Mouse (Mus musculus) kidney, embryonic 16.5 days (tissue): ENCODE data around the gene Mlip. TPM values are rescaled to one million over a fixed set of nuclear protein-coding genes. Genes with fewer than 3 reads are reported as not detected.

ENCODE experiments used
- ATAC-seq: fragments of 200-750 bp; cut with Nextera tagmentation; 2 replicates; pipeline ENCODE4 v1.8.0; 2017; ENCODE audit warnings: moderate TSS enrichment; ENCODE audit not compliant: low FRiP score, low TSS enrichment
- H3K27ac ChIP-seq: fragments of 300-500 bp; sonication (generic); 2 replicates; pipeline ENCODE4 v1.5.1; 2014; ENCODE audit warnings: low read length
- H3K27me3 ChIP-seq: fragments of 300-500 bp; sonication (generic); 2 replicates; pipeline ENCODE4 v1.6.1; 2014; ENCODE audit warnings: low read length, control low read depth, mixed read lengths; ENCODE audit not compliant: insufficient read depth
- H3K36me3 ChIP-seq: fragments of 300-500 bp; sonication (generic); 2 replicates; pipeline ENCODE4 v1.6.1; 2014; ENCODE audit warnings: low read length, control low read depth, mixed read lengths; ENCODE audit not compliant: insufficient read depth
- H3K4me1 ChIP-seq: fragments of 300-500 bp; sonication (generic); 2 replicates; pipeline ENCODE4 v1.6.1; 2014; ENCODE audit warnings: low read length, control low read depth, mixed read lengths; ENCODE audit not compliant: insufficient read depth
- H3K4me2 ChIP-seq: fragments of 300-500 bp; sonication (generic); replicated peaks from 2 replicates; pipeline ENCODE4 v1.6.1; 2014; ENCODE audit warnings: low read depth, low read length
- H3K4me3 ChIP-seq: fragments of 300-500 bp; sonication (generic); 2 replicates; pipeline ENCODE4 v1.5.1; 2014; ENCODE audit warnings: mild to moderate bottlenecking, low read length
- H3K9ac ChIP-seq: fragments of 300-500 bp; sonication (generic); replicated peaks from 2 replicates; pipeline ENCODE4 v1.6.1; 2014; ENCODE audit warnings: low read length
- H3K9me3 ChIP-seq: fragments of 300-500 bp; sonication (generic); 2 replicates; pipeline ENCODE4 v1.6.1; 2016; ENCODE audit warnings: low read length, control low read depth
- WGBS: fragments of 180-500 bp; shearing (Covaris S2); extraction: QIAGEN DNeasy Blood & Tissue Kit; methylation state at CpG from one replicate; pipeline ENCODE4 v1.1.7; 2014; 5-methylcytosine and 5-hydroxymethylcytosine counted together
- polyA plus RNA-seq: library from polyadenylated mRNA; unstranded; fragments of >200 nt; fragmentation: Nextera tagmentation; extraction: Ambion mirVana; gene quantifications from 2 replicates; pipeline ENCODE4 v1.2.1, GENCODE M21; 2015

The Mlip gene
- polyA plus RNA-seq, result 0.31 and 0.41 TPM in 2 replicates

DNA sequence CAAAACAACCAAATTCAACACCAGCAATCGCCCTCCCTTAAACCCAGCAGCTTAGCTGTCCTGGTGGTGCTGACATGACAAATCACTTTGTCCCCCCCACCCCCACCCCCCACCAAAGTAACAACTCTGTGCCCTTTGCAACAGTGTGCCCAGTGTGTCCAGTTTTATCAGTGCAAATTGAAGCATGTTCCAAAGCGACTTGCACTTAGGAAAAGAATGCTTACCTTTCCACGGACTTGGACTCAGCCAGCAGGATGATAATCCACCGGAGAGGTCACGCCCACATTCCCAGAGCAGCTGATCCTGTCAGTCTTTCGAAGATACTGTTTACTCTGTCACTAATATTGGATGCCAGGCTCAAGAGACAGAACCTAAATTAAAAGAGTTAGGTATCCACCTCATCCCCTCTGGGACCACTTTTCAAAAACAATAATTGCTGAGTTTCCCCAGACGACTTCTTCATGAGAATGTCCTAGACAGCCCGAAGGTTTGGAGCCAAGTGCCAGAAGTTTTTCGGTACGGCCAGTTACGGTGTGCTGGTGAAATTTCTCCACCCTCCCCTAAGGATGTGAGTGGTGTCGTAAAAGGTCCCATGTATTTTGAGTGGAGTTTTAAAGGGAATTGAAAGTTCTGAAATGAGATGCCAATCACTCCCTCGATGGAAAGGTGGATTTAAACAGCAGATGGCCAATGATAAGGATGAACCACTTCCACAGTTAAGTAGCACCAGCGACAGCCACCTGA is at the start of gene Mlip:
Mlip (minus strand) TSS at position 538 of the 744 bp plus-strand sequence.
- Histone ChIP-seq H3K4me3 (no peak within 1 kb of the TSS), H3K27ac (no peak within 1 kb of the TSS), H3K27me3 (no peaks in the 10 kb centered on the region), H3K9me3 (no peaks in the 10 kb centered on the region), H3K36me3 (no peaks in the 10 kb centered on the region), H3K9ac (no peak within 1 kb of the TSS), H3K4me1 (no peaks in the 10 kb centered on the region), H3K4me2 (no peak within 1 kb of the TSS)
- ATAC-seq, result no peak
- 70% methylated on average over 14 of the region's 14 CpGs for WGBS

DNA sequence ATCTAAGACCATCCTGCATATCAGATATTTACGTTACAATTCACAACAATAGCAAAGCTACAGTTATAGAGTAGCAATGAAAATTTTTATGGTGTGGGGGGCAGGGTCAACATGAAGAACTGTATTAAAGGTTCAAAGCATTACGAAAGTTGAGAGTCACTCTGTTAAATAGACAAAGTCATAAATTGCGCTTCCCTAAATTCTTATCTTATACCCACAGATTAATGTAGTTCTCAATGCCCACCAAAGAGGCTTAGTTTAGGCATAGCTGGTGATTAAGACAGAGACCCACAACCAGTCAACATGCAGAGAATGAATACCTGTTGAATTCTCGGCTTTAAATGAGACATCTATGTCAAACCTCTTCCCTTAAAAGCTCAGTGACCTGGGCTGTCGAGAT is 47.0 kb upstream of the Mlip start:
- Histone ChIP-seq H3K27ac (no peak overlapping the region), H3K27me3 (no peaks in the 10 kb centered on the region), H3K36me3 (no peaks in the 10 kb centered on the region), H3K9me3 (no peaks in the 10 kb centered on the region), H3K4me2 (no peak overlapping the region), H3K4me3 (no peak overlapping the region), H3K4me1 (no peaks in the 10 kb centered on the region), H3K9ac (no peak overlapping the region)
- no peak for ATAC-seq
- 92% methylated on average over 5 of the region's 5 CpGs for WGBS

DNA sequence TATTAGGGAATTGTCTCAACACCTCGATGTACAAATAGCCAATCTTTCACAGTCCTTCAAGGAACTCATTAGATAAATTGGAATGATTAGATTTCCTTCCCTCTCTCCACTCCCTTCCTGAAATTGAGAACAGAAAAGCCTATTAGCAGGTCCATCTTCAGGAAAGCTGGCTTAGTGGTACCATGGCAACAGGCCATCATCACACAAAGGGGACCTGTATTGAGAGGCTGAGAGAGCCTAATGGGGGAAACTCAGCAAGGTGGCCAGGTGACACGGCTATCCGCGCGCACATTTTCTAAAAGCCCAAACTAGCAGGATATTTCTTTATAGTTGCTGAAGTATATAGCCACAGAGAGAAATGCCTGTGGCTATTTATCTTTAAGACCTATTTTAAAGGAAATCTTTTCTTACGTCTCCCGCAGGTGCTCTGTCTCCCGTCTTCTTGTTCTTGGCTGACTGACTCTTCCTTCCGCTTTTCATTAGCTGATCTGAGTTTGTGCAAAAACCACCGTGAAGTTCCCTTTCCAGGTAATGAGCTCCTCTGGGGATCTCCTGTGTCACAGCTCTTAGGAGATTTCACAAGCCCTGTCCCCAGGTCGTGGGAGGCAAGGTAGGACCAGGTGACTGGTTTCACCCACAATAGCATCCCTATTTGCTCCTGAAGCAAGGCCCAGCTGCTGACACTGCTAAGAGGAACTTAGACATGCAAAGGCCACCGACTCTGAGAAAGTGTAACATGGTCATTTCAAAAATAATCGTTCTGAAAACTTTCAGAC is 46.3 kb upstream of the Mlip start:
- 66% methylated on average over 13 of the region's 13 CpGs for WGBS

DNA sequence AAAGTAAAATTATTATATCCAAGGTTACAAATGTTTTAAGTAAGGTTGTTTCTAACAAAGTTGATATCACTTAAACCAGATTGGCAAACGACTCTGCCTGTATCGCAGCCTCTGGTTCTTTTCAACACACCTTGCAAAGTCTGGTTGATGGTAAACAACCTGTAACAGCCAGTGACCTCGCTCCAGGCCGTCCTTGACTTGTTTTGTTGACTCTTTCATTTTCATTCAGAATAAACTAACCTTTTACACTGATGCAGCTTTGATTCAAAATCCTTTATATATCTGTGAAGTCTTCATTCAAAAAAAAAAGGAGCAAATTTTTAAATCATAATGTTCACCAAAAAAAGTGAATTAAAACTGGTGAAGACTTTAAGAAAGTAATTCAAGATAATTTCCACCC is 44.3 kb upstream of the Mlip start:
- H3K9me3 ChIP-seq, result no peaks in the 10 kb centered on the region
- H3K36me3 ChIP-seq, result no peaks in the 10 kb centered on the region
- no peaks in the 10 kb centered on the region for H3K27me3 ChIP-seq
- H3K4me1 ChIP-seq, result no peaks in the 10 kb centered on the region
- WGBS, result 72% methylated on average over 4 of the region's 4 CpGs
- ATAC-seq, result no peak
- no peak overlapping the region for H3K27ac ChIP-seq
- no peak overlapping the region for H3K4me3 ChIP-seq
- H3K4me2 ChIP-seq, result no peak overlapping the region
- no peak overlapping the region for H3K9ac ChIP-seq

More for the DNA sequence above, 46.3 kb upstream of the Mlip start:
- Histone ChIP-seq H3K27me3 (no peaks in the 10 kb centered on the region), H3K9me3 (no peaks in the 10 kb centered on the region), H3K36me3 (no peaks in the 10 kb centered on the region), H3K27ac (no peak overlapping the region), H3K4me3 (no peak overlapping the region), H3K4me2 (no peak overlapping the region), H3K9ac (no peak overlapping the region), H3K4me1 (no peaks in the 10 kb centered on the region)
- ATAC-seq, result no peak

DNA sequence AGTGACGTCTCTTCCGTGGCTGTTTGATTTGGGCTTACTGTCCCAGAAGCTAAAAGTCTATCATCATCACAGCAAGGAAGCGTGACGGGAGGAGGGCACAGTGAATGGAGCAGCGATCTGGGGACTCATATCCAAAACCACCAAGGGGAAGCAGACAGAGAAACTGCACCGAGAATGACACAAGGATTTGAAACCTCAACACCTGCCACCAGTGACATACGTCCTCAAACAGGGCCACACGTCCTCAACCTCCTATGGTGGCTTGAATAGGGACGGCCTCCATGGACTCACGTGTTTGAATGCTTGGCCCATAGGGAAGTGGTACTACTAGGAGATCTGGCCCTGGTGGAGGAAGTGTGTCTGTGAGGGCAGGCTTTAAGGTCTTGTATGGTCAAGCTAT is 38.5 kb upstream of the Mlip start:
- 94% methylated on average over 10 of the region's 10 CpGs for WGBS
- Histone ChIP-seq H3K9ac (no peak overlapping the region), H3K4me3 (no peak overlapping the region), H3K9me3 (no peaks in the 10 kb centered on the region), H3K27me3 (no peaks in the 10 kb centered on the region), H3K4me1 (no peaks in the 10 kb centered on the region), H3K4me2 (no peak overlapping the region), H3K27ac (no peak overlapping the region), H3K36me3 (no peaks in the 10 kb centered on the region)
- no peak for ATAC-seq

DNA sequence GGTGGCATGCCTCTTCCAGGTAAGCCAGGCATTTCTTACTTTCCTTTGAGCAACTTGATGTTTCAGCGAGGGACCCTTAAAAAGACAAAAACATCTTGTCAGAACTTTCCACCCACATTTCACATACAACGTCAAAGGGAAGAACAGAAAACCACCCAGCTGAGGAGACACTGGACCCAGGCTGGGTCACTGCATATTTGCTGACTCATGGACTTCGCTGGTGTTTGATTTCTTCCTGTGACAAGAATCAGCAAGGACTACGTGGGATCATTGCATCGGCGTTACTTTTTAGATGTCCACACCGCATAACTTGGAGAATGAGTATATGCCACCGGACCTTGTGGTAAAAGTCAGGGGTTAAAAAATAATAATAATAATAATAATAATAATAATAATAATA is 36.2 kb upstream of the Mlip start:
- ATAC-seq, result no peak
- Histone ChIP-seq H3K4me3 (no peak overlapping the region), H3K9ac (no peak overlapping the region), H3K36me3 (no peaks in the 10 kb centered on the region), H3K4me2 (no peak overlapping the region), H3K27ac (no peak overlapping the region), H3K4me1 (no peaks in the 10 kb centered on the region), H3K27me3 (no peaks in the 10 kb centered on the region), H3K9me3 (no peaks in the 10 kb centered on the region)
- 79% methylated on average over 8 of the region's 8 CpGs for WGBS

DNA sequence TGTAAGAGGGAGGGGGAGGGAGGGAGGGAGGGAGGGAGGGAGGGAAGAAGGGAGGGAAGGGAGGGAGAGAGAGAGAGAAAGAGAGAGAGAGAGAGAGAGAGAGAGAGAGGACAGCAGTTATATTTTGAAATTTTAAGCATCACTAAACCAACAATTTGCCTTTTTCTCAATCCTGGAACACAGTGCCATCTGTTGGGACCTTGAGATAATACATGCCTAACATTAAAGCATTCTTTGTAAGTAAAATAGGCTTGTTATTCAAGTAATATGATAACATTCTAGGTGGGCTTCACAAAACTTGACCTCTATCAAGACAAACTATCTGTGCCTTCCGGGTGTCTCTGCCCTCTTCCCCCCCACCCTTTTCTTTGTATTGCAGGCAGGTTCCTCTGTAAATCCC is 34.0 kb upstream of the Mlip start:
- Histone ChIP-seq H3K27me3 (no peaks in the 10 kb centered on the region), H3K4me3 (no peak overlapping the region), H3K4me2 (no peak overlapping the region), H3K9ac (no peak overlapping the region), H3K9me3 (no peaks in the 10 kb centered on the region), H3K4me1 (peaks cover 6% of the 10 kb centered on the region; the same call in 1 of the 2 replicates), H3K36me3 (no peaks in the 10 kb centered on the region), H3K27ac (no peak overlapping the region)
- WGBS, result 8% methylated on average over 1 of the region's 1 CpGs
- ATAC-seq, result no peak

DNA sequence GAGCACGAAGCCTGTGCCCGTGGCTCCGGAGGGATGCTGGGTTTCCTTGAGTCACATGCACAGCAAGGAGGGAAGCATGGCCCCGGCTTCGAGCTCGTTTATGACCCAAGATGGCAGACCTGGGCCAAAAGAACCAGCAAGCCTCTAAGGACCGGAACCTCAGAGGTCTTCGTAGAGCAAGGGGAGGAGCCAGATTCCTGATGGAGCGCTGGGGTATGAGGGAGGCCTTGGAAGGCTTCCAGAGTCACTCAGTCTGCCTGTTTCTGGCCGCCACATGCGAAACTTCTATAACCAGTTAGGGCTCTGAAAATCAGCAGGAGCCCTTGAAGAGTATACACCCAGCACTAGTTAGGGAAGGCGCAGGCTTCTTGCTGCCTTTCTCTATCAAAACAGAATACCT is 32.8 kb upstream of the Mlip start:
- no peak for ATAC-seq
- Histone ChIP-seq H3K4me2 (no peak overlapping the region), H3K4me3 (no peak overlapping the region), H3K27me3 (no peaks in the 10 kb centered on the region), H3K36me3 (no peaks in the 10 kb centered on the region), H3K9me3 (no peaks in the 10 kb centered on the region), H3K4me1 (peaks cover 6% of the 10 kb centered on the region; the same call in 1 of the 2 replicates), H3K9ac (no peak overlapping the region), H3K27ac (no peak overlapping the region)
- WGBS, result 85% methylated on average over 12 of the region's 12 CpGs

DNA sequence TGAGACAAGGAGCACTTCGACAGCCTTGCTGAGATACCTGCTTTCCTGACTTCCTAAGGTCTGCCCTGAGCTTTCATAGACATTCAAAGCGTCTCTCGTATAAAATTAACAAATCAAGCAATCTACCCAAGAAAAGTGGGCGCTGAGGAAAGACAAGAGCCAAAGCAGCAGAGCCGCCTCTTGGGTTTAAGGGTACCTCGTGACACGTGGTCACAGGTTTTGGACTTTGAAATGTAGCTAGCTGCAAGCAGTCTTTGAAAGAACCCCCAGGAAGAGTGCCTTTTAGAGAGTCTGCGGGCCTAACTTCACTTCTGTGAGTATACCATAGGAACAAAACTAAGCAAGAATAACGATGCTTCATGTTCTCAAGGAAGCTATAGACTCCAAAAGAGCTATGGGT is 31.9 kb upstream of the Mlip start:
- H3K27me3 ChIP-seq, result no peaks in the 10 kb centered on the region
- H3K4me3 ChIP-seq, result no peak overlapping the region
- no peak overlapping the region for H3K9ac ChIP-seq
- no peak for ATAC-seq
- no peaks in the 10 kb centered on the region for H3K36me3 ChIP-seq
- H3K27ac ChIP-seq, result no peak overlapping the region
- WGBS, result 86% methylated on average over 9 of the region's 9 CpGs
- H3K4me2 ChIP-seq, result no peak overlapping the region
- H3K9me3 ChIP-seq, result no peaks in the 10 kb centered on the region
- H3K4me1 ChIP-seq, result peaks cover 6% of the 10 kb centered on the region; the same call in 1 of the 2 replicates

DNA sequence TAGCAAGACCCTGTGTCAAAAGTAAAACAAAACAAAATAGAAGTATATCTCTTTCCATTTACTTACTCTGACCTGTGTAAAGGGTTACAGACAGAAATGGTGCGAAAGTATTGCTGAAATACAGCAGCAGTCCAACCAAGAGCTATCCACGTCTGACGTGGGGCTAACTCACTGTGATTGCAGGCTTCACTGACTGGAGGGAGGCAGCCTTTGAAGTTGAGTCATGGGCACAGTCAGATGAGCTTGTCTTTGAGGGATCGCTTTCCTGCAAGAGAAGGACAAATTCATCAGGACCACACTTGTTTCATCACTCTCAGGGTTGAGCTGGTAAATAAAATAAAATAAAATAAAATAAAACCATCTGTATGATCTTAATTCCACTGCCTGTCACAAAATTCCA is 31.2 kb upstream of the Mlip start:
- H3K9me3 ChIP-seq, result no peaks in the 10 kb centered on the region
- no peak overlapping the region for H3K4me3 ChIP-seq
- no peaks in the 10 kb centered on the region for H3K36me3 ChIP-seq
- H3K4me1 ChIP-seq, result peaks cover 6% of the 10 kb centered on the region; the same call in 1 of the 2 replicates
- no peak overlapping the region for H3K4me2 ChIP-seq
- no peaks in the 10 kb centered on the region for H3K27me3 ChIP-seq
- ATAC-seq, result no peak
- WGBS, result 49% methylated on average over 4 of the region's 4 CpGs
- no peak overlapping the region for H3K9ac ChIP-seq
- H3K27ac ChIP-seq, result no peak overlapping the region
